Mouse (Mus musculus) naive thymus-derived CD4-positive, alpha-beta T cell, adult 2 months (primary cell): ENCODE results near the gene Kmt5b.
A peak's percentile ranks its signal among the peaks of the same experiment; 100 is the strongest.

Experiments used
- DNase-seq: peaks from one replicate; pipeline ENCODE4 v3.0.0-alpha.2; 2011; ENCODE audit warnings: low read depth

Gene Kmt5b

DNA sequence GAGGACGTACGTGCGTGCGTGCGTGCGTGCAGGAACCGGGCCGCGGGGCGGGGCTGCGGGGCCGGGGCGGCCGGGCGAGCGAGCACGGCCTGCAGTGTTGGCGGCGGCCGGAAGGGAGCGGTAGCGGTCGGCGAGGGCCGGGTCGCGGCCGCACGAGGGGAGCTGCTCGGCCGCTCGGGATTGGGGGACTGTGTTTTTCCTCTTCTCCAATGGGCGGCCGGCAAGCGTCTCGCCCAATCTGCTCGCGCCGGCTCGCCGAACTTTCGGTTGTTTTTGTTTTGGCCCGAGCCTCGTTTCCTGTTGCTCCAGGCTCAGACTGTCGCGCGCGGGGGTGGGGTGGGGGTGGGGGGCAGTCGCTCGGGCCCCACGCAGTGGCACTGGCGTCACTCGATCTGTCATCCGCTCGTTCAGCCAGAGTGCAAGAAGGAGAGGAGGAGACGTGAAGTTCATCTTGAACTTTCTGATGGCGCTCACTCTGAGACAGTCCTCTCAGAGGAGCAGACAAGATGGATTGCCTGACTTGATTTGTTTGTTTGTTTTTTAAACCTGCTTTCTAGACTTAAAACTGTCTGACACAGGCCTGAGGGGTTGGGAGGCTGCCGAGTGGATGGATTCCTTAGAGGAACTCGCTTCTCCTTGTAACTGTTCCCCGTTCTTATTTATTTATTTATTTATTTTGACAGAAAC is 1.6 kb downstream of the Kmt5b start:
- DNase-seq = peak; percentile 97

DNA sequence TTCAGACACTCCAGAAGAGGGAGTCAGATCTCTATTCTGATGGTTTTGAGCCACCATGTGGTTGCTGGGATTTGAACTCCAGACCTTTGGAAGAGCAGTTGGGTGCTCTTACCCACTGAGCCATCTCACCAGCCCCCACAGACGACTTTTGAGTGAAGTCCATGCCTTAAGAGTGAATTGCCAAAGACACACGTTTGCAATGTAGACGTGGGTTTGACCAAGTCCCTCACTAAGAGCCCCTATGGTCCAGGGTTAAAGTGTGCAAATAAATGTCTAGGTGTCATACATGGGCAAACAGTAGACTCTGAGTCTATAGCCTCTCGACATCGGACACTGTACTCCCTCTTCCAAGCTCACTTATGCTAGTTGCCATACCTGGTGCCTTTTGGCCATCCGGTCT is 2.3 kb downstream of the Kmt5b start:
- DNase-seq = peak; percentile 33

DNA sequence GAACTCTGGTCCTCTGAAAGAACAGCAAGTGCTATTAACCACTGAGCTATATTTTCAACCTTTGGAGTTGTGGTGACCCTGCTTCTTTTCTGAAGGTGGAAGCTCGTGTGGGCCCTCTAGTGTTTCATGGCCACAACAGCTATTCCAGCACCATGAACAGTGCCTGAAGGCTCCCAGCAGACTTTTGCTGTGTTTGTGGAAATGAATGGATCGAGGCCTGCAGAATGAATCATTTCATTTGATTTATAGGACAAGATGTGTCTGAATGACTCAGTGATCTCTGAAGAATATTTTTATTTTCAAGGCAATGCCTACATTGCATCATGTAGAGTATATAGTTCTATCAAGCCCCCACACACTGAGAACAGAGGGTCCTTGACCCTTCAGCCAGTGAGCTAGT is 6.9 kb downstream of the Kmt5b start:
- peak; percentile 48 for DNase-seq

DNA sequence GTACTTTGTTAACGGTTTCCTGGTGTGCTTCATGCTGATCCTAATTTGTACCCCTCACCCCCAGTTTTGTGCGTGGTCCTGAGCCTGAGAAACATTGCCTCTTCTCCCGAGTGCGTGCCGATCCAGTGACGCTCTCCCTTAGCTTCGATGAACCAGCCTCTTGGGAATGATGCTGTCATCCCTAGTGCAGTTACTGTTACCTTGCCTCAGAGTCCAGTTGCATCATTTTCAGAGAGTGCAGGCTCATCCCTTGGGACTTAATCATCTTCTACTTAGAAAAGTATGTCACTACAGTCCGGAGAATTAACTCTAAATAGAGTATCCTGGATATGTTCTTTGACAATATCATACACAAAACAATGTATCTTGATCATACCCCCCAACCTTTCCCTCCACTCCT is 11.5 kb downstream of the Kmt5b start:
- DNase-seq = no peak

DNA sequence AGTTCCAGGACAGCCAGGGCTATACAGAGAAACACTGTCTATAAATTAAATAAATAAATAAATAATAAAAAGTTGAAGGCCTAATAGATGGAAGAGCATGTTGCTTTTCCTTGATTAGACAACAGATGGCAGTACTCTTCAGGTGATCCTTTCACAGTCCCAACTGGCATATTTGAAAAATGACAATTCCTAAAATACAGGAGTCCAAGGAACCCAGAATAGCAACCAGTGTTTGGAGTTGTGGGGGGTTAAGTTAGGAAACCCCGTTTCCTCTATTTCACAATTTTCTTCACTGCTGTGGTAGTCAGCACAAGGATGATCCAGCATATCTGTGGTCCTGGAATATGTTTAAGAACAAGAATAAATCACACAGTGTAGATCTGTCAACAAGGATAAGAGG is 22.9 kb downstream of the Kmt5b start:
- no peak for DNase-seq

DNA sequence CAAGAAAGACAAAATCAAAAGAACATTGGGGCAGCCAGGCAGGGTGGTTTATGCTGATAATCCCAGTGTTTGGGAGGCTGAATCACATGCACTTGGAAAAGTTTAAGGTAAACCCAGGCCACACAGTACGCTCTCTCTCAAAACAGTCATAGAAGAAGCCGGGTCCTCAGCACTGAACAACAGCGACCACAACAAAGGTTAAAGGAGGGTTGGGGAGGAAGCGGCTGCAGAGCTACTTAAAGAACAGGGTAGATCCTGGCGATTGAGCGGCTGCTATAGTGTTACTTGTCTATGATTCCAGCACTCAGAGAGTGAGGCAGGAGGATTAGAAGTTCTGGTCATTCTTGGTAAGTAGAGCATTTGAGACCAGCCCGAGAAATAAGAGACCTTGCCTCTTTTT is 38.3 kb downstream of the Kmt5b start:
- DNase-seq = peak; percentile 52

DNA sequence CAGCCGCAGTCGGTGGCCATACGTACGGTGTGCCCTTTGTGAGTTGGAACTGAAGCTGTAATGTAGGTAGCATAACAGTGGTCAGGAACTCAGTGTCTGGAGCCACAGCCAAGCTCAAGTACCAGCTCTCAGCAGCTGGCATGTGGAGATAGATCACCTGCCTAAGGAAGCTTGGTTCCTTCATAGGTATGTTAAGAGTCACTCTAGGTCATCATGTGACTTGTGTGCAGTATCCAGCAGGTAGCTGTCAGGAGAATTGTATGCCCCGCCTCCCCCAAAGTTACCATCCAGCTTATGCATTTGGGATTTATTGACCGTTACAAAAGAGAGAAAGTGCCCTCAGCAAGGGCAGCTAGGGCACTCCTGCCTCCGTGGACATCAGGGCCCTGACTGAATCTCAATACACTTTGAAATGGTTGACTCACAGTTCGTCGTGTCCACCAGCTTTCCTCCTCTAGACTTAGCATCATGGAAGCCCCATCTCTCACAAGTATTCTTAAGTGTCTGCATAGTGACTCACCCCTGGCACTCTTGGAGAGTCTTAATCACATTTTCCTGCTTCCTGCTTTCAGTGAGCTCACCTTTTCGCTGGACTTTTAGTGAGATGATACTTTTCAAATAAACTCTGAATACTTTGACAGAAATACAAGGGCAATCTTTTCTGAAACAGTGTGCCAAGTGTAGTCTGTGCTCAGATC is 43.5 kb downstream of the Kmt5b start:
- DNase-seq = no peak

DNA sequence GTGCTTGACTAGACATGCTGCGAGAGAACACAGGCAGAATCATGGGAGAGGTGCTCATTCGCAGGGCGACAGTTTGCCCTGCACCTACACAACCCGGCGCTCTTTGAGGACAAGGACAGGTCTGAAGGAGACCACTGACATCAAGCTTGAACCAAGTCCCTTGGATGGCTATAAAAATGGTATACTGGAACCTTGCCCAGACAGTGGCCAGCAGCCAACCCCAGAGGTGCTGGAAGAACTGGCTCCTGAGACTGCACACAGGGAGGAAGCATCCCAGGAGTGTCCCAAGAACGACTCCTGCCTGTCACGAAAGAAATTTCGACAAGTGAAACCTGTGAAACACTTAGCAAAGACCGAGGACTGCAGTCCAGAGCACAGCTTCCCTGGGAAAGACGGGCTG is 47.2 kb downstream of the Kmt5b start:
- no peak for DNase-seq

DNA sequence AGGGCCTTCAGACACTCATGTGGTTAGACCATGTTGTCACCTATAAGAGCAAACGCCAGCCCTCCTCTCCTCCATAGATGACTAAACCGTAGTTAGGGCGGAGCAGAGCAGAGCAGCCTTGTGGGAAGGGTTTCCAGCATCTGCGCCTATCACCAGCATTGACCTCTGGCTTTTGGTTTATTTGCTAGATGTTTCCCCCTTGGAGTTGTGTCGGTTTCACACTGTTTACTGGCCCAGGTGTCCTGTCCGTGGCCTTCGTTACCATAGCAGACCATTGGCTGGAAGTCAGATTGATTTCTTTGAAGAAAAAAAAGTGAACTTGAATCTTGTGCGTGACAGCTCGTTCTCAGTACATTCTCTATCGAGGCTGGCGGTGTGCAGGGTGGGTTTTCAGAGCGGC is 48.6 kb downstream of the Kmt5b start:
- no peak for DNase-seq

DNA sequence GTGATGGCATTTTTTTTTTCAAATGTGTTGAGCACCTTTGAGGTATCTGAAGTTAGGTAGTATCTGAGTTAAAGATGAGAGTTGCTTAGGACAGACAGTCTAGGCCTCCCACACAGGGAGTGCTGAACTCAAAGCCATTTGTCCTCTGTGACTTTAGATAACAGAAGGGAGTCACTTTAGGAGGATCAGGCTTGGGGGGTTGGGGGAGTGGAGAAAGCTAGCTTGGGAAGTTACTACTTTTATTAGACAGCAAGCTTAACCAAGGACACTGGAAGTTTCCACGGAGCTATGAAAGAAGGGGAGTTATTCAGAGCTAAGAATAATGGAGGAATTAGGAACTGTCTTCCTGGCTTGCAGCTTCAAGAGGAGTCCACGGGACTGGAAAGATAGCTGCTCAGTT is 51.9 kb downstream of the Kmt5b start:
- no peak for DNase-seq

DNA sequence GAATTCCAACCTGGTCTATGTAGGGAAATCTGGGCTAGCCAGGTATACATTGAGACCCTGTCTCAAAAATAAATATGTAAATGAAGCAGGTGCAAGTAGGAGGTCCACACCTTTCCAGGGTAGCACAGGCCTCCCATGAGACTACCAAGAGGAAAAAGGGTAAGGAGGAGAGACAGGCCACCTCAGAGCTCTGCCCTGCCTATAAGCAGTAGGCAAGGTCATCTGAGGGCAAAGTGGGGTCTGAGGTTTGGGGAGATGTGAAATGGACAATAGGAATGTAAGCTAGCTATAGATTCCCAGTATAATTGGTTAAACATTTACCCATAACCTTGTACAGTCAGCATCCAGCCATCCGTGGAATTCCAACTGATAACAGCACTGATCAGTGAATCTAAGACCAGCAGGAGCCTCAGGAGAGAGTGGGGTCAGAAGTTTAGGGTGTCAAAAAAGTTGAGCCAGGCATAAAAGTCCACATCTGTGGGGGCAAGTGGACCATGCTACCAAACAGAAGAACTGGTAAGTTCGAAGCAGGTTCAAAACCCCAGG is 52.8 kb downstream of the Kmt5b start:
- no peak for DNase-seq

DNA sequence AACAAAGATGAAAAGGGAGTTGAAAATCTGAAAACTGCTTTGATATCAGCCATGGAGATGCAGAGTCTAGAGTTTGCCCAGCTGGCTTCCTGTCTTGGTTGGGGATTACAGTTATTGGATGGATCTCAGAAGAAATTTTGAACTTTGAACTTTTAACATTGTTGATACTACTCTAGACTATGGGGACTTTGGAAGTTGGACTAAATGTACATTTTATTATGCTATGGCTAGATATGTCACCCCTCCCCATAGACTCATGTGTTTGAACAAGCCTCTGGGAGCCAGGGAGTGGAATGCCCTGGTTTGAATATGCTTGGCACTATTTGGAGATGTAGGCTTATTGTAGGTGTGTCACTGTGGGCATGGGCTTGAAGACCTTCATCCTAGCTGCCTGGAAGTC is 57.8 kb downstream of the Kmt5b start:
- no peak for DNase-seq

DNA sequence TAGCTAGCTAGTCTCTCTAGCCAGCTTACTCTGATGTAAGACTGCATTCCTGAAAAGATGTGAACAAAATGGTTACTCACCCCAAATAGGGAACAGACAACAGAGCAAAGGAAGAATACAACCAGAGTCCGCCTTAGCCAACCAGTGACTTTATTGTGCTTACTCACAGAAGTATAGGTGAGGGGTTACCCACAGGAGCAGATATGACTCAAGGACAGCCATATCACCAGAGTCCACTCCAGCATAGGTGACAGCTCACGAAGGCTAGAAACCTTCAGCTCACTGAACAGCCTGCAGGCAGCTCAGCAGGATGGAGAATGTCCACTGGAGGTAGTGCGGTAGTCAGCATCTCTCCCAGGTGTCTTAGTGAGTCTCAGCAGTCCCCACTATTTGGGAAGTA is 62.6 kb downstream of the Kmt5b start:
- DNase-seq = no peak

DNA sequence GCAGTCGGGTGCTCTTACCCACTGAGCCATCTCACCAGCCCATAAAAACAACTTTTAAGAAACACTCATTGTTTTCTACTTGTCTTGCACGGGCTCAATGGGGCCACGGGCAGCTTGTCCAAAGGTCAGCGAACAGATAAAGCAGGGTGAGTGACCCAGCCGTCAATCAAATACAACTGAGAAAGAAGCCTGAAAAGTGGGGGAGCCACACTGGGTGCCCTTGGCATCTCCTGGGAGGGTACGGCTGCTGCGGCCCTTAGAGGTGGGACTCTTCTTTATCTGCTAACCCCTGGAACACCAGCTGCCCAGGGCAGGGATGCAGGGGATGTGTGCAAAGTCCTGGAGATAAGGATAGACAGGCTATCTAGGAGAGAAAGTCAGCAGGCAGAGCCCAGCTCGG is 64.5 kb downstream of the Kmt5b start:
- DNase-seq = no peak

DNA sequence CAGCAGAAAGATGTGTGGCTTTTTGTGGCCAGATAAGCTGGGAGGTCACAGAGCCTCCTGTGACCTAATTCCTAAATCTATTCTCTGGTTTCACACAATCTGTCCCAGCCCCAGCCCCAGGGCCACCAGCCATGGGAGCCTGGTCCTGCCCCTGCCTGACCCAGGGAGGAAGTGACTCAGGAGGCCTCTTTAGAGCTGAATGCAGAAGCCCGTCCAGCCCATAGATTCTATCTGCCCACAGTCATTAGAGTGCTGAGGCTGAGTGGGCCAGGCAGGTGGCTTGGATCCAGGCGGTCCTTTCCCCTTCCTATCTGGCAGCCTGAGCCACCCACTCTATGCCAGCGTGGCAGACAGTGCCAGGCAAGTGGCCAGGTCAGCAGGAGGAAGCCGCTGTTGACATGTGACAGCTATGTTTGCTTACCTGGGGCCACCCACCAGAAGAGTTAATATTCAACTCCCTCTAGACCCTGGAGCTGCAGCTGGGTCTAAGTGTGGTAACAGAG is 65.7 kb downstream of the Kmt5b start:
- no peak for DNase-seq

DNA sequence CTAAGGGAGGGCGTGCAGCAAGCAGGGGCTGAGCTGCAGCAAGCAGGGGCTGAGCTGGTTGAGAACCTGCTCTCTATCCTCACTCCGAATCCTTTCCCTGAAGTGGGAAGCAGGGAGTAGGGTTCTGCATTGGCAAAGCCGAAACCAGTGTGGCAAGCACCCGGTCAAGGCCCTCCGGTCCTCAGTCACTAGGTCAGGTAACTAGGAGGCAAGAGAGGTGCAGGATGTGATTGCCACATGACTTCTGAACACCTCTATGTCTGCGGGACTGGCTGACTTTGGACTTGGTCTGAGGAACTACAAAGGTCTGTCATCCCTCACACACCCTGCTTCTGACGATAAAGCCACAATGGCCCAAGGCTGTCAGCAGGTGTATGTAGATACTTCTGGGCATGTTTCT is 67.1 kb downstream of the Kmt5b start:
- DNase-seq = no peak

DNA sequence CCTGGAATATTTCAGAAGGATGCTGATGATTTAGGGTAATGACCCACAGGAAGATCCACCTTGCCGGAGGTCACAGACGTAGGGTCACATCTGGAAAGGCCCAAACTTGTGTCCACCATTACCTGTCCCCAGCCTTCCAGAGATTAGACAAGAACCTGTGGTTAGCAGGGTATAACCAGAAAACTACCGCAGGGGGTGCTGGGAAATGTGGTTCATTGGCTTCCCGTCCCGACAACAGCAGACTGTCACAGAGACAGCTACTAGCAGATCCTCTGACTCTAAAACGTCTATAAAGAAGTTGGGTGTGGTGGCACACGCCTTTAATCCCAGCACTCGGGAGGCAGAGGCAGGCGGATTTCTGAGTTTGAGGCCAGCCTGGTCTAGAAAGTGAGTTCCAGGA is 69.6 kb downstream of the Kmt5b start:
- DNase-seq = peak; percentile 56

DNA sequence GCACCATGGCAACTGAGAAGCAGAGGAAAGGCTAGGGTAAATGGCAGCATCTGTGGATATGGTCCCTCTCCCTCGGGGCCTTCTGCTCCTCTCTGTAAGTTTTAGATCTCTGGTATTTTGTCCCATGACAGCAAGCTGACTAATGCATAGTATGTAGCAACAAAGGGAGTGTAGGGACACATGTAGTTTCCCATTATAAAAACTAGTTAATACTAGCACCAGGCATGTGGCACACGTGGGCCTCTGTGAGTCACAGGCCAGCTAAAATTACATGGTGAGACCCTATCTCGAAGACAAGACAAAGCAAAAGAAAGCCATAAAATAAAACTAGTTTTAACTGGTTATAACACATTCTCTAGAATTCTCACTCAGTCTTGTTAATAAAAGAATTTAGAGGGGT is 71.7 kb downstream of the Kmt5b start:
- DNase-seq = no peak

DNA sequence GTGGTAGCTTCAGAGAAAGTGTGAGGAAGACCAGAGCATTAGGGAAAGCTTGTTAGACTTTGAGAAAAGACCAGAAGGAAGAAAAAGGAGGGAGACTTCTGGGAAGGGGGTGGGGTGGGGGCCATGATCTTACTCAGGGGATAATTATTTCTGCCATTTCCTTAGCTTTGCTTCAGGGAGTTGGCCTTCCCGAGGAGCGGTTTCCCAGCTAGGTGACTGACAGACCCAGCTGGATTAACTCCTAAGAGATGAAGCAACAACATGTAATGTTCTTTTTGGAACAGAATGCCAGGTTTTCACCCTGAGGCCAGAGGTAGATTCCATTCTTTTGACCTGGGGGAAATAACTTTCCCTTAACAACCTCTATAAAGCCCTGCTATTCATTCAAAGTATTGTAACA is 72.5 kb downstream of the Kmt5b start:
- DNase-seq = no peak

DNA sequence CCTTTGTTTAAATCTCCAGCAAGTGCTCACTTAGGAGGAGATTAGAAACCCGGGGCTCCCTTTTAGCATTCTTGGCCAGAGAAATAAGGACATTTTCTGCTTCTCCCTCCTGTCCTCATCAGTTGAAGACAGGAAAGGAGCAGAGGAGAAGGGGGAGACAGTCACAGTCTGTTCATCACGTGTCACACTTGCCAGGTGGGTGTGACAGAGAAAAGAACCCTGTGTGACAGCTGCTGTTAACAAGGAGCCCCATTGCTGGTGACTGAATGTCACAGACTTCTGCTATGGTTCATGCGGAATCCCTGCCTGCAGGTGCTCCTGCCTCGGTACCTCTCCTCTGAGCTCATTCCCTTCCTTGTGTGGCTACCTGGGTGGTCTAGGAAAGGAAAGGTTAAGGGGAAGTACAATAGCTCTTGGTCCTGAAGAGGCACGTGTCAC is 73.0 kb downstream of the Kmt5b start:
- no peak for DNase-seq

DNA sequence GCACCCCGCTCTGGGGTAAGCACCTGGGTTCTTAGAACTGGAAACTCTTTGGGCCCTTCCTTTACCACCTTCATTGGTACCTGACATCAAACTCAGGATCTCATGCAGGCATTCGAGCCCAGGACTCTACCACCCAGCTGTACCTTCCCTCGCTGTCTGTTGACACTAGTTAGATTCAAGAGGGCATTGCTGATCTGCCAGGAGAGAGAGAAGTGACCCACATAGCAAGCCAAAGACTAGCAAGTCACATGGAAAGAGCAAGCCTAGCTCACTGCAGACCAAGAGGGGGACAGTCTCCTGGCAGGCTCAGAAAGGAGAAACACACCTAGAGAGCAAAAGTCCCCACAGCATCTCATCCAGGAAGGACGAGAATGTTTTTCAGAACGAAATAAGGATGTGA is 73.5 kb downstream of the Kmt5b start:
- no peak for DNase-seq

DNA sequence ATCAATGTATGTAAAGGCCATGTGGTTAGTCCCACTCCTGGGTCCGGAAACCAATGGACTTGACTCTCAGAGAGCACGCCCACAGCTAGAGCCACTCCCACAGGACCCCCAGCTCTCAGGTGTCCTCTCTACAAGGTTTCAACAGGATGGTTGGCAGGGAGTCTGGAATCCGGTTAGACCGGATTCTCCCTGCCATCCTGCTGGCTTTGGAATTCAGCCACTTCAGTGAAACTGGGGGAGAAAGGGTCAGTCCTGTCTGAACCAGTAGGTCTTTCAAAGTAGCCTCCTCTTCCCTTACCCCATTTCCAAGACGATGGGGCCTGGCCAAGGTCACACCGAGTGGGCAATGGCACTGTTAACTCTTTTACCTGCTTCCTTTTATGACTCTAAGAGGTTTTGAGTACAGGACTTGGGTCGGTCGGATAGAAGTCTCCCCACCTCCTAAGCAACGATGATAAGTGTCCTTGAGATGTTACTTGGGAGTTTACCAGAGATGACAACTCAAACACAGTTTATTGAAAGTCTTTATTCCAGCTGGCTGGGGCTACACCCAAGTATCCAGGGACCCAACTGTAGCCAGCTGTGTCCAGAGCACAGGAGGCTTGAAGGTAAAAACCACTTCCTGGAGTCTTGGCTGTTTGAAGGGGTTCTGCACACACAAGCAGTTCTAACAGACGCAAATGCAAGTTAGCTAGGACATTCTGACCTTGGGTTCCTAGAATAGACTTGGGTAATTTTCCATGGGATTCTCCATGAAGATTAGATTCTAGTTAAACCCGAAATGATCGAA is 75.3 kb downstream of the Kmt5b start:
- DNase-seq = no peak

DNA sequence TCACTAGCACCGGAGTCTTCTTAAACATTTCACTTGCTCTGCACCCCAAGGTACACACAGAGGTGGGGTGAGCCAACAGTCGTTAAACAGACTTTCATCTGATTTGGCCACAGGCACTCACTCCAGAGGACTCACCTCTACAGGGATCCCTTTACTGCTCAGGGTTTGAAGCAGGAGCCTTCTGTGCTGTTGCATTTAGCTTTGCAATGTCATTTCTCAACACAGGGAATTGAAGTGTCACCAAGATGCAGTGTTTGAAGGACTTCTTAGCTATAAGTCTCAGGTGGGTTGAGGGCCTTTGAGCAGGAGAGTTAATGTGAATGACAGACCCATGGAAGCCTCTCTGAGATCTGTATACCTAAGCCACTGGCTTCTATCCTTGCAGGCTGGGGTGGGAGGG is 76.4 kb downstream of the Kmt5b start:
- DNase-seq = no peak
